Mouse (Mus musculus): ENCODE results near the gene Fabp1.

- TF ChIP-seq CTCF (IDR thresholded peaks at IDR 0.05; ENCODE audit: control insufficient read depth, insufficient read depth, low read length) (no peak), POLR2A (IDR thresholded peaks at IDR 0.05; ENCODE audit: borderline replicate concordance, control insufficient read depth, low read depth, low read length) (no peak)
Measured at GRCm38 (mm10) chr6:71248420-71248819, 48.8 kb downstream of the Fabp1 start.

All from bone marrow, adult 2 months (tissue).